Mouse (Mus musculus) CH12.LX (cell line): ENCODE measurements around the gene Siglecf.

Experiments
- CTCF ChIP-seq, 2 experiments: IDR thresholded peaks in 1 of 2; conservative IDR thresholded peaks in 1 of 2; 2 replicates each; pipeline ENCODE4 v1.5.1; 2011 to 2012; ENCODE audit warnings: low read depth in 2 of 2, low read length in 2 of 2, improper control_type of control experiment in 1 of 2, inconsistent platforms in 1 of 2, mild to moderate bottlenecking in 1 of 2, moderate library complexity in 1 of 2
- ETS1 ChIP-seq: conservative IDR thresholded peaks from 2 replicates; pipeline ENCODE4 v1.6.1; 2012; ENCODE audit warnings: low read depth, mild to moderate bottlenecking, inconsistent platforms, low read length, improper control_type of control experiment, moderate library complexity
- JUND ChIP-seq: conservative IDR thresholded peaks from 2 replicates; pipeline ENCODE4 v1.6.1; 2011; ENCODE audit warnings: low read depth, low read length, improper control_type of control experiment
- MAFK ChIP-seq: IDR thresholded peaks from 2 replicates; pipeline ENCODE4 v1.6.1; 2011; ENCODE audit warnings: low read length, improper control_type of control experiment; ENCODE audit not compliant: insufficient replicate concordance
- PAX5 ChIP-seq: IDR thresholded peaks from 2 replicates; pipeline ENCODE4 v1.6.1; 2012; ENCODE audit warnings: low read length, inconsistent platforms, mixed read lengths
- POLR2A ChIP-seq: IDR thresholded peaks from 2 replicates; pipeline ENCODE4 v1.6.1; 2011; ENCODE audit warnings: low read depth, mild to moderate bottlenecking, improper control_type of control experiment, low read length
- RCOR1 ChIP-seq: conservative IDR thresholded peaks from 2 replicates; pipeline ENCODE4 v1.6.1; 2012; ENCODE audit warnings: low read depth, mild to moderate bottlenecking, inconsistent platforms, low read length, improper control_type of control experiment
- SIN3A ChIP-seq: IDR thresholded peaks from 2 replicates; pipeline ENCODE4 v1.6.1; 2012; ENCODE audit warnings: low read length, improper control_type of control experiment, inconsistent platforms
- USF2 ChIP-seq: conservative IDR thresholded peaks from 2 replicates; pipeline ENCODE4 v1.6.1; 2011; ENCODE audit warnings: low read depth, low read length, improper control_type of control experiment

DNA sequence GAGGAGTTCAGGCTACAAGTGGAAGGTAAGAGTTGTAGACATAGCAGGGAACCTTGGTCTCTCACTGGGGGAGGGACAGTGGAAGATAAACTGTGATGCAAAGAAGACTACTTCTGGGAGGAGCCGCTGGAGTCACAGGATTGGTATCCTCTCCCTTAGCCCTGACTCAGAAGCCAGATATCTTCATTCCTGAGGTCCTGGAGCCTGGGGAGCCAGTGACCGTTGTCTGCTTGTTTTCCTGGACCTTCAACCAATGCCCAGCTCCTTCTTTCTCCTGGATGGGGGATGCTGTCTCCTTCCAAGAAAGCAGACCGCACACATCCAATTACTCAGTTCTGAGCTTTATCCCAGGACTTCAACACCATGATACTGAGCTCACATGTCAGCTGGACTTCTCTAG lies 57.9 kb downstream of the Siglecf start:
- TF ChIP-seq CTCF (conservative IDR thresholded peaks at IDR 0.05 in 1 of 2, IDR thresholded peaks at IDR 0.05 in 1 of 2; ENCODE audit: low read depth in 2 of 2, low read length in 2 of 2) (no peak), USF2 (no peak), RCOR1 (no peak), ETS1 (no peak), JUND (no peak), PAX5 (no peak), POLR2A (no peak), SIN3A (no peak), MAFK (no peak)
